Mouse (Mus musculus): Measurements from ENCODE around the gene Agbl4.

Agbl4 gene

GRCm38 (mm10) chr4:111510129-111510528 lies 1112.7 kb downstream of the Agbl4 start:
- DNase-seq = no peak

- no peak for DNase-seq
These were observed 1116.5 kb downstream of the Agbl4 start for GRCm38 (mm10) chr4:111513921-111514320.

- DNase-seq = no peak
These were observed 1118.7 kb downstream of the Agbl4 start for GRCm38 (mm10) chr4:111516136-111516535.

- DNase-seq = no peak
These were observed 1119.8 kb downstream of the Agbl4 start for GRCm38 (mm10) chr4:111517063-111517792.

GRCm38 (mm10) chr4:111518191-111518590 lies 1120.7 kb downstream of the Agbl4 start:
- no peak for DNase-seq

- DNase-seq = no peak
These were observed 1121.8 kb downstream of the Agbl4 start for GRCm38 (mm10) chr4:111519267-111519666.

- no peak for DNase-seq
These were observed 1122.5 kb downstream of the Agbl4 start for GRCm38 (mm10) chr4:111520006-111520405.

- no peak for DNase-seq
These were observed 1125.5 kb downstream of the Agbl4 start for GRCm38 (mm10) chr4:111522974-111523373.

GRCm38 (mm10) chr4:111528961-111529360 lies 1131.5 kb downstream of the Agbl4 start:
- no peak for DNase-seq

- no peak for DNase-seq
These were observed 1132.5 kb downstream of the Agbl4 start for GRCm38 (mm10) chr4:111529996-111530395.

- no peak for DNase-seq
These were observed 1133.1 kb downstream of the Agbl4 start for GRCm38 (mm10) chr4:111530537-111530936.

- DNase-seq = no peak
These were observed 1147.2 kb downstream of the Agbl4 start for GRCm38 (mm10) chr4:111544684-111545083.

- DNase-seq = no peak
These were observed 1148.5 kb downstream of the Agbl4 start for GRCm38 (mm10) chr4:111546009-111546408.

- no peak for DNase-seq
These were observed 1158.0 kb downstream of the Agbl4 start for GRCm38 (mm10) chr4:111555426-111555825.

GRCm38 (mm10) chr4:111577087-111577773 lies 1179.8 kb downstream of the Agbl4 start:
- no peak for DNase-seq

- DNase-seq = no peak
These were observed 1181.8 kb downstream of the Agbl4 start for GRCm38 (mm10) chr4:111579115-111579862.

- DNase-seq = no peak
These were observed 1182.4 kb downstream of the Agbl4 start for GRCm38 (mm10) chr4:111579863-111580224.

GRCm38 (mm10) chr4:111580239-111580638 lies 1182.8 kb downstream of the Agbl4 start:
- DNase-seq = no peak

- no peak for DNase-seq
These were observed 1186.2 kb downstream of the Agbl4 start for GRCm38 (mm10) chr4:111583562-111584237.

- no peak for DNase-seq
These were observed 1186.8 kb downstream of the Agbl4 start for GRCm38 (mm10) chr4:111584286-111584685.

GRCm38 (mm10) chr4:111588211-111588610 lies 1190.8 kb downstream of the Agbl4 start:
- no peak for DNase-seq

GRCm38 (mm10) chr4:111589467-111590170 lies 1192.2 kb downstream of the Agbl4 start:
- DNase-seq = no peak
